Mouse (Mus musculus) MEL (cell line): Measurements from ENCODE around the gene Slc25a36.

Experiments used
- CHD1 ChIP-seq: IDR thresholded peaks from 2 replicates; pipeline ENCODE4 v1.6.1; 2012; ENCODE audit warnings: low read depth, mild to moderate bottlenecking, inconsistent platforms, low read length, improper control_type of control experiment
- CTCF ChIP-seq, 3 experiments: IDR thresholded peaks in 2 of 3; conservative IDR thresholded peaks in 1 of 3; 2 replicates each; pipeline ENCODE4 v1.5.1; 2011 to 2012; ENCODE audit warnings: low read length in 3 of 3, low read depth in 2 of 3, mild to moderate bottlenecking in 2 of 3, improper control_type of control experiment in 1 of 3, inconsistent platforms in 1 of 3, mixed read lengths in 1 of 3, moderate library complexity in 1 of 3; ENCODE audit not compliant: control insufficient read depth in 1 of 3, insufficient read depth in 1 of 3, poor library complexity in 1 of 3, severe bottlenecking in 1 of 3
- EP300 ChIP-seq, 2 experiments: IDR thresholded peaks; 2 replicates each; pipeline ENCODE4 v1.6.1; 2011; ENCODE audit warnings: improper control_type of control experiment in 2 of 2, low read length in 2 of 2, low read depth in 1 of 2, mild to moderate bottlenecking in 1 of 2
- GABPA ChIP-seq: IDR thresholded peaks from 2 replicates; pipeline ENCODE4 v1.6.1; 2012; ENCODE audit warnings: low read depth, mild to moderate bottlenecking, inconsistent platforms, low read length, improper control_type of control experiment, moderate library complexity
- GATA1 ChIP-seq: IDR thresholded peaks from 2 replicates; pipeline ENCODE4 v1.6.1; 2011; ENCODE audit warnings: low read depth, low read length, improper control_type of control experiment
- HCFC1 ChIP-seq: IDR thresholded peaks from 2 replicates; pipeline ENCODE4 v1.6.1; 2012; ENCODE audit warnings: low read depth, mild to moderate bottlenecking, inconsistent platforms, low read length, improper control_type of control experiment, moderate library complexity
- MAFK ChIP-seq: IDR thresholded peaks from 2 replicates; pipeline ENCODE4 v1.6.1; 2011; ENCODE audit warnings: low read depth, mild to moderate bottlenecking, low read length, improper control_type of control experiment, borderline replicate concordance
- POLR2A ChIP-seq, 2 experiments: IDR thresholded peaks; 2 replicates each; pipeline ENCODE4 v1.6.1; 2011 to 2012; ENCODE audit warnings: low read length in 2 of 2, mild to moderate bottlenecking in 2 of 2, control low read depth in 1 of 2, improper control_type of control experiment in 1 of 2, low read depth in 1 of 2, moderate library complexity in 1 of 2; ENCODE audit not compliant: control insufficient read depth in 1 of 2, insufficient read depth in 1 of 2, poor library complexity in 1 of 2
- POLR2AphosphoS2 ChIP-seq: IDR thresholded peaks from 2 replicates; pipeline ENCODE4 v1.6.1; 2011; ENCODE audit warnings: low read length, improper control_type of control experiment
- POLR2AphosphoS5 ChIP-seq: IDR thresholded peaks from 2 replicates; pipeline ENCODE4 v1.6.1; 2012; ENCODE audit warnings: low read depth, borderline replicate concordance, mild to moderate bottlenecking, inconsistent platforms, low read length, moderate library complexity, mixed read lengths
- ZKSCAN1 ChIP-seq: IDR thresholded peaks from 2 replicates; pipeline ENCODE4 v1.6.1; 2012; ENCODE audit warnings: low read depth, mild to moderate bottlenecking, inconsistent platforms, low read length, improper control_type of control experiment, moderate library complexity

- TF ChIP-seq EP300 (IDR thresholded peaks at IDR 0.05; ENCODE audit: low read depth in 1 of 2, low read length in 2 of 2) (no peak), CTCF (IDR thresholded peaks at IDR 0.05 in 2 of 3, conservative IDR thresholded peaks at IDR 0.05 in 1 of 3; ENCODE audit: control insufficient read depth in 1 of 3, insufficient read depth in 1 of 3, low read depth in 2 of 3, low read length in 3 of 3, poor library complexity in 1 of 3, severe bottlenecking in 1 of 3) (no peak), MAFK (no peak), HCFC1 (no peak), CHD1 (no peak), POLR2A (IDR thresholded peaks at IDR 0.05; ENCODE audit: control insufficient read depth in 1 of 2, insufficient read depth in 1 of 2, low read depth in 1 of 2, low read length in 2 of 2, poor library complexity in 1 of 2) (no peak), ZKSCAN1 (no peak), POLR2AphosphoS2 (no peak), POLR2AphosphoS5 (no peak), GABPA (no peak), GATA1 (no peak)
These were observed 44.0 kb upstream of the Slc25a36 start for GRCm38 (mm10) chr9:97154956-97155355.
